Mouse (Mus musculus) layer of hippocampus, postnatal 14 days (tissue): ENCODE results near the gene Stil. TPM values are rescaled to one million over a fixed set of nuclear protein-coding genes. Genes with fewer than 3 reads are reported as not detected.
A peak's percentile ranks its signal among the peaks of the same experiment; 100 is the strongest.

Experiments used
- DNase-seq, 2 experiments: peaks; one replicate each; pipeline ENCODE4 v3.0.0; 2021 to 2022; ENCODE audit warnings: low spot score in 2 of 2, mixed read lengths in 1 of 2
- total RNA-seq, 2 experiments: library from RNA; stranded (reverse); gene quantifications; 2 replicates each; pipeline ENCODE4 v1.2.3; 2021

Stil gene
- total RNA-seq, 2 experiments from 2014 or later: 0.78 to 0.98 TPM

GRCm38 (mm10) chr4:115078892-115079820 lies 79.2 kb downstream of the Stil start:
- DNase-seq: peak in 1 of 2 experiments; percentile 28

DNA sequence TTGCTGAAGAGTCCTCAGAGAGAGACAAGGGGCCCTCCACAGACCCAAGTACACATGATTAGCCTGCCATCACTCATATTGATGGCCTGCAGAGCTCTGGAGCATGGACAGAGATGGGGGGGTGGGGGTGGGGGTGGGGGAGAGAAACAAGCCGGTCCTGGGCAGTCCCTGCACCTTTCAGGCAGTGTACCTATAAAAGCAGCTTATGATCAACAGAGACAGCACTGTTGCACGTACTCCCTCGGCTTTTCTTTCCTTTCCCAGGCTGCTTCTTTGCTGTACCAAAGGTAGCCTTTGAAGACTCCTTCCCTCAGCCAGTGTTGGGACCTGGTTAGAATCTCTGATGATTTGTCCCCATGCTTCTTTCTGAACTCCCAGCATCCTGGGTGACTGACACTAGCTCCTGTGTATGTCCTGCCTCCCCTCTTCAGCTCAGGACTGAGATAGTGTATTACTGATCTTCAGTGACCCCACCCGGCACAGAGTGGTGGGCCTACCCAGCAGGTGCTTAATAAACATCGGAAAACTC lies 79.9 kb downstream of the Stil start:
- no peak for DNase-seq

GRCm38 (mm10) chr4:115083031-115083430 lies 83.1 kb downstream of the Stil start:
- DNase-seq: no peak

DNA sequence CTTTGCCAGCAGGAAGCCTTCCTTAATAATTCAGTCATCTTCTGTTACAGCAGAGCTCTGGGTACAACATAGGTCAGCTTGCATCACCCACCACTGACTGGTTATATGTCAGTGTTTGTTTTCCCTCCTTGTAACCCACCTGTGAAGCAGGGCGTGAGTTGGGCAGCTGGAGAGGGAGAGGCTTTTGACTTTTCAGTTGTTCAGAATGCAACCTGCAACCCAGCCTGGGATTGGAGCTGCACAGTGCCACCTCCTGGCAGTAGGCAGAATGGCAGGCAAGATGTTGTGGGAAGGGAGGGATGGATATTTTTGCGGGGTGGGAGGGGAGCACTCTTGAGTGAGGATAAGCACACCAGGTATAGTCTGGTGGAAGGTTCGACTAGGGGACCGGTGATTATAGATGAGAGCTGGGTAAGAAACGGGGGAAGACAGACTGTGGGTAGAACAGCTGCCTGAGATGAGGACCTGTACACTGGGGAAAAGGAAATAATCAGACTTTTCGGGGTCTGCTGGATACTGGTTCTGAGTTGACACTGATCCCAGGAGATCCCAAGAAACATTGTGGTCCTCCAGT lies 85.7 kb downstream of the Stil start:
- DNase-seq: peak; percentile 40 to 48

DNA sequence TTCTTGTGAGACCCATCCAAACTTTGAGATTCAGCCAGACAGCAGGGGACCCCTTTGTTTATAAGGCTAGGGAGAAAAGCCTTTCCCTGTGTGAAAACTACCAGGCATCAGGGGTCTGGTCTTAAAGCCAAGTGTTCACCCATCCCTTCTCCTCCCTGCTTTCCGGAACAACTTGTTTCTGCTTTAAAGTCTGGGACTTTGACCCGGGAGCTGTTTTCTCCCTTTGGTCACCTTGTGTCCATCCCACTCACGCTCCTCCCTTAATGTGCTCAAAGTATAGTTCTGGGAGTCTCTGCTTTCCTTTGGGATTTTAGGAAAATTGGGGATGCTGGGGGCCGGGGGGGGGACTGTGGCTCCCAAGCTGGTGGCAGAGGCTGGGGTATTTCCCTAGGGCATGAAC lies 86.3 kb downstream of the Stil start:
- no peak for DNase-seq

DNA sequence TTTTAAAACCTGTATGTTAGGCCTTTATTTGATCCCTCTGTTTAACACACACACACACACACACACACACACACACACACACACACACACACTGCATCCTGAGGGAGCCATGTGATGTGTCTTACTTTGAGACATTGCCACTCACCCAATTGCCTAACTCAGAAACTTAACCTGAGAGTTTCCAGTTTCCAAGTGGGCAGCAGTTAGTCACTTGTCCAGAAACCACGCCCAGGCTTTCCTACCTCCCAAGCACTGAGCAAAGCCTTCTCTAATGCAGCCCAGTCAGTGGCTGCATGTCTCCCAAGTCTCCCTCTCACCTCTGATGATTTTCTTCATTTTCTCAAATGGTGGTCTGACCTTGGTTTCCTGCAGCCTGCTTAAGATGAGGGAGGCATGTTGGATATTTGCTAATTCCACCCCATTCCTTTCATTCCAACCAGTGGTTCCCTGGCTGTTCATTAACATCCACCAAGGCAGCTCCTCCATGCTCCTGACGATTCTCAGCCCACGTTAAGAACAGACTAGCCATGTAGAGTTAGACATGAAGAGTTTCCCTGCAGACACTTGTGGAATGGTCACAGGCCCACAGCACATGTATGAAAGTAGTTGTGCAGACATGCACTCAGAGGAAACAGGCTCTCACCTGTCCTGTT lies 86.9 kb downstream of the Stil start:
- no peak for DNase-seq

GRCm38 (mm10) chr4:115088611-115089338 lies 88.8 kb downstream of the Stil start, which contains the start of gene Pdzk1ip1:
Gene Pdzk1ip1, plus strand, starts transcription at chr4:115088708.
- DNase-seq: no peak

GRCm38 (mm10) chr4:115090592-115090991 lies 90.6 kb downstream of the Stil start:
- DNase-seq: no peak

GRCm38 (mm10) chr4:115091806-115092205 lies 91.8 kb downstream of the Stil start:
- no peak for DNase-seq

Other genes starting within 250 kb of the Stil start
- not detected for gene Gm12830, start 178.4 kb upstream of the Stil start, total RNA-seq
- gene Foxd2, start 91.3 kb upstream of the Stil start, total RNA-seq: under 1 TPM in 1 of 2 experiments, not detected in 1; 0.12 TPM
- gene Foxe3, start 74.1 kb upstream of the Stil start, total RNA-seq: not detected
- gene Cmpk1, start 12.9 kb upstream of the Stil start, total RNA-seq: 100 to 1,000 TPM; 101 to 104 TPM
- 1 to 10 TPM; 2.3 to 2.4 TPM for gene Tal1, start 56.3 kb downstream of the Stil start, total RNA-seq
- under 1 TPM in 1 of 2 experiments, not detected in 1; 0.78 TPM for gene Pdzk1ip1, start 88.5 kb downstream of the Stil start, total RNA-seq
- 1 to 10 TPM; 8.5 to 9.7 TPM for gene Cyp4x1, start 134.1 kb downstream of the Stil start, total RNA-seq
- not detected for gene Cyp4a29, start 241.9 kb downstream of the Stil start, total RNA-seq